Mouse (Mus musculus): Measurements from ENCODE around the gene Hsf2bp.

DNA sequence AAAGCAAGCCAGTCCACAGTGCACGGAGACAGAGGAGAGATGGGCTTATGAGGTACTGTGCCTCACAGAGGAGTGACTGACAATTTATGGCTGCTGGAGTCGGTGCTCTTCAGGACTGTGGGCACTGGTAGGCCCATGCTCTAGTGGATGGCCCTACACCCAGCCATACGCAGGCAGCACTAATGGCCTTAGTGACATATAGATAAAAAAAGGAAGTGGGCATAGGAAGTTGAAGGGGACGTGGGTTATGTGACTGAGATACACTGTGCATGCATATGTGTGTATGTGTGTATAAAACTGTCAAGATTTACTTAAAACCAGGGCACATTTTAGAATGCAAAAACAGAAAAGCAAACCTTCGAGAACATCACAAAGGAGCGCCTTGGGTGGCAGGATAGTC is 24.5 kb downstream of the Hsf2bp start:
- TF ChIP-seq CTCF (IDR thresholded peaks at IDR 0.05; ENCODE audit: control insufficient read depth, insufficient read depth, insufficient replicate concordance, low read depth, low read length) (no peak), POLR2A (IDR thresholded peaks at IDR 0.05; ENCODE audit: control insufficient read depth, low read depth, low read length) (no peak)

Measured in testis, adult 2 months (tissue).